Mouse (Mus musculus): Measurements from ENCODE around the gene Erf. TPM values are rescaled to one million over a fixed set of nuclear protein-coding genes. Genes with fewer than 3 reads are reported as not detected.
A peak's percentile ranks its signal among the peaks of the same experiment; 100 is the strongest.

The Erf gene
- total and polyA plus RNA-seq, 2 experiments from 2014 or later = 3.7 to 20.8 TPM

- peak overlapping the region; percentile 99 for H3K27ac ChIP-seq
- peak overlapping the region; percentile 54 for H3K4me3 ChIP-seq (ENCODE audit: low read length)
- WGBS = 12% methylated on average over 4 of the region's 4 CpGs
- no peaks in the 10 kb centered on the region for H3K27me3 ChIP-seq (ENCODE audit: insufficient read depth, low read length)
- no peaks in the 10 kb centered on the region for H3K9me3 ChIP-seq (ENCODE audit: low read length)
- H3K36me3 ChIP-seq (ENCODE audit: insufficient read depth, low read length) = peaks cover 2% of the 10 kb centered on the region; the same call in 1 of the 2 replicates
- ATAC-seq (no peak), DNase-seq (ENCODE audit: low spot score) (no peak)
- H3K4me2 ChIP-seq (ENCODE audit: low read depth, low read length) = peak overlapping the region; percentile 92
- peak overlapping the region; percentile 75; the same call in 1 of the 2 replicates for H3K9ac ChIP-seq (replicated peaks; ENCODE audit: low read length)
- H3K4me1 ChIP-seq (ENCODE audit: insufficient read depth, low read length) = peaks cover 27% of the 10 kb centered on the region
- TF ChIP-seq CTCF (IDR thresholded peaks at IDR 0.05; ENCODE audit: low read depth) = no peak; the same call in 1 of the 2 replicates
These were observed 27.4 kb upstream of the Erf start for GRCm38 (mm10) chr7:25277998-25278340.

DNA sequence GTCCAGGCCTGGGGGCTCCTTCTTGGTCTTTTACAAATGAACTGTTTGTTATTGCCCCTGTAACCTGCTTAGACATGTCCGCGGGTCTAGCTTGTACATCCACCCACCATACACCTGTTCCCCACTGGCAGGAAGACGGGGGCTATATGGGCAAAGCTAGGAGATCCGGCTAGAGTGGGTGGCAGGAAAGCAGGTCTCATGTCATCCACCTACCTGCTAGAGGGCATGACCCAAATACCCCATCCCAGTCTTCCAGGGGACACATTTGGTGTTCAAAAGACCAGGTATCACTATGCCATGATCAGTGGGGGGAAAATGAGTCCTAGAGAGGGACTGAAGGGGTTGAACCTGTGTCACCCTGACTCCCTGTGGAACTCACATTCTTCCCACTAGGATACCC is 26.8 kb upstream of the Erf start:
- peaks cover 27% of the 10 kb centered on the region for H3K4me1 ChIP-seq (ENCODE audit: insufficient read depth, low read length)
- 90% methylated on average over 4 of the region's 4 CpGs for WGBS
- DNase-seq (ENCODE audit: low spot score) (no peak), ATAC-seq (no peak)
- H3K4me2 ChIP-seq (ENCODE audit: low read depth, low read length) = peak overlapping the region; percentile 92
- peak overlapping the region; percentile 18; the same call in 1 of the 2 replicates for H3K9ac ChIP-seq (replicated peaks; ENCODE audit: low read length)
- no peaks in the 10 kb centered on the region for H3K27me3 ChIP-seq (ENCODE audit: insufficient read depth, low read length)
- H3K4me3 ChIP-seq (ENCODE audit: low read length) = no peak overlapping the region
- peak overlapping the region; percentile 99; the same call in 1 of the 2 replicates for H3K27ac ChIP-seq
- H3K36me3 ChIP-seq (ENCODE audit: insufficient read depth, low read length) = peaks cover 7% of the 10 kb centered on the region; the same call in 1 of the 2 replicates
- no peaks in the 10 kb centered on the region for H3K9me3 ChIP-seq (ENCODE audit: low read length)
- no peak for TF ChIP-seq CTCF (IDR thresholded peaks at IDR 0.05; ENCODE audit: low read depth)

DNA sequence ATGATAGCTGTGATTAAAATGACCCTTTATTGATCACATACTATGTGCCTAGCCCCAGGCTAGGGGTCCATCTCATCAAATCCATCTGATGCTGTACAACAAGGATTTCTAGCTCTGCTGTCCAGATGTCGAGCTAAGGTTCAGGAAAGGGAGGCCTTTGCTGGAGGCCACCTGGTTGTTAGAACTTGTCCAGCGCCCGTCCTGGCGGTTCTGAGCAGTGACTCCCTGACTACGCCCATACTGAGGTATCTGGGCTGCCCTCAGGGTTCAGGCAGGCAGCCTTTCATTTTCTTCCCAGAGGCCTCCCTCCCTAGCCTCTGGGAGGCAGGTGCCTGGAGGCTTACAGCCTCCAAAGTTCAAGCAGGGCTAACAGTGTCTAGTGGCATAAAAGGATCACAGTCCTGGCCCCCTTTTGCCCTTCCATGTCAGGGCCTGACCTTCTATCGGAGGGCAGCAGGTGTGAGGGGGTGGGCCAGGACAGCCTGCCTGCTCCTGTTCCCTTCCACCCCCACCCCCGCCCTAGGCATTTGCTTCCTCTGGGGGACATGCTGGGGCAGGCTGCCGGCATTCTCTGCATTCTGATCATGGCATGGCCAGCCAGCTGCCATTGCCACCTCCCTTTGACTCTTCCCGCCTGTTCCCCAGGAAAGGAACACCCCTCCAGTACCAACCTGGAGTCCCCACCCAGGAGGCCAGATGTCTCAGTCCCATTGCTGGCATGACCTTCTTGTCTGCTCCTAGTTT is 25.2 kb upstream of the Erf start:
- no peaks in the 10 kb centered on the region for H3K9me3 ChIP-seq (ENCODE audit: low read length)
- 57% methylated on average over 9 of the region's 9 CpGs for WGBS
- no peaks in the 10 kb centered on the region for H3K27me3 ChIP-seq (ENCODE audit: insufficient read depth, low read length)
- H3K27ac ChIP-seq = 0 out of 2 replicates have a peak overlapping the region, but pooled peaks have one; percentile 3
- ATAC-seq (no peak), DNase-seq (ENCODE audit: low spot score) (no peak)
- no peak overlapping the region for H3K4me3 ChIP-seq (ENCODE audit: low read length)
- peak overlapping the region; percentile 18; the same call in 1 of the 2 replicates for H3K9ac ChIP-seq (replicated peaks; ENCODE audit: low read length)
- H3K4me1 ChIP-seq (ENCODE audit: insufficient read depth, low read length) = peaks cover 19% of the 10 kb centered on the region
- H3K4me2 ChIP-seq (ENCODE audit: low read depth, low read length) = no peak overlapping the region
- TF ChIP-seq CTCF (IDR thresholded peaks at IDR 0.05; ENCODE audit: low read depth) = no peak
- peaks cover 21% of the 10 kb centered on the region; the same call in 1 of the 2 replicates for H3K36me3 ChIP-seq (ENCODE audit: insufficient read depth, low read length)

DNA sequence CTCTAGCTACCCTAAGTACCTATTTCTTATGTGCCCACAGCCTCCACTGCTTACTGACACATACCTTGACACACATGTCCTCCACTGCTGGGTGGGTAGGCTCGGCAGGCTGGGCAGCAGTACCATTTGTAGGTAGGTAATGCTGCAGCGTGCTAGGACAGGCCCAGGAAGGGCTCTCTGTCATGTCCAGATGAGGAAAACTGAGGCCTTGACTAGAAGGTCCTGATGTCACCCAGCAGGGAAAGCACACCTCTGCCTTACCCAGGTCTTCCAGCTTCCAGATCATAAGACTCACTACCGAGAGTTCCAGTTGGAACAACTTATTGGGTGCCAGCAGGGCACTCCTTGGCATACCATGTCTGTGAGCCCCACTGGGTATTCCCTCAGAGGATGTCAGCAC is 24.4 kb upstream of the Erf start:
- no peak for ATAC-seq
- peaks cover 21% of the 10 kb centered on the region; the same call in 1 of the 2 replicates for H3K36me3 ChIP-seq (ENCODE audit: insufficient read depth, low read length)
- DNase-seq (ENCODE audit: low spot score) = no peak
- H3K4me2 ChIP-seq (ENCODE audit: low read depth, low read length) = no peak overlapping the region
- peaks cover 14% of the 10 kb centered on the region for H3K4me1 ChIP-seq (ENCODE audit: insufficient read depth, low read length)
- H3K27ac ChIP-seq = no peak overlapping the region
- H3K27me3 ChIP-seq (ENCODE audit: insufficient read depth, low read length) = no peaks in the 10 kb centered on the region
- no peak for TF ChIP-seq CTCF (IDR thresholded peaks at IDR 0.05; ENCODE audit: low read depth)
- 0 out of 2 replicates have a peak overlapping the region, but pooled peaks have one; percentile 18 for H3K9ac ChIP-seq (replicated peaks; ENCODE audit: low read length)
- WGBS = 86% methylated on average over 3 of the region's 3 CpGs
- no peak overlapping the region for H3K4me3 ChIP-seq (ENCODE audit: low read length)
- no peaks in the 10 kb centered on the region for H3K9me3 ChIP-seq (ENCODE audit: low read length)

GRCm38 (mm10) chr7:25274571-25274970 is 24.0 kb upstream of the Erf start:
- H3K4me3 ChIP-seq (ENCODE audit: low read length) = no peak overlapping the region
- 50% methylated on average over 5 of the region's 5 CpGs for WGBS
- no peak overlapping the region for H3K27ac ChIP-seq
- H3K4me1 ChIP-seq (ENCODE audit: insufficient read depth, low read length) = peaks cover 14% of the 10 kb centered on the region
- H3K27me3 ChIP-seq (ENCODE audit: insufficient read depth, low read length) = no peaks in the 10 kb centered on the region
- TF ChIP-seq CTCF (IDR thresholded peaks at IDR 0.05; ENCODE audit: low read depth) = no peak
- no peak overlapping the region for H3K4me2 ChIP-seq (ENCODE audit: low read depth, low read length)
- DNase-seq (ENCODE audit: low spot score) = no peak
- peaks cover 21% of the 10 kb centered on the region; the same call in 1 of the 2 replicates for H3K36me3 ChIP-seq (ENCODE audit: insufficient read depth, low read length)
- no peak overlapping the region; the same call in 1 of the 2 replicates for H3K9ac ChIP-seq (replicated peaks; ENCODE audit: low read length)
- ATAC-seq = no peak
- no peaks in the 10 kb centered on the region for H3K9me3 ChIP-seq (ENCODE audit: low read length)

GRCm38 (mm10) chr7:25273259-25274241 is 23.0 kb upstream of the Erf start:
- peak overlapping the region; percentile 35 for H3K9ac ChIP-seq (replicated peaks; ENCODE audit: low read length)
- no peak for DNase-seq (ENCODE audit: low spot score)

More at GRCm38 (mm10) chr7:25273259-25274241, 23.0 kb upstream of the Erf start:
- Histone ChIP-seq H3K4me2 (ENCODE audit: low read depth, low read length) (no peak overlapping the region), H3K4me3 (ENCODE audit: low read length) (no peak overlapping the region), H3K27me3 (ENCODE audit: insufficient read depth, low read length) (no peaks in the 10 kb centered on the region), H3K4me1 (ENCODE audit: insufficient read depth, low read length) (peaks cover 20% of the 10 kb centered on the region), H3K36me3 (ENCODE audit: insufficient read depth, low read length) (peaks cover 21% of the 10 kb centered on the region; the same call in 1 of the 2 replicates), H3K9me3 (ENCODE audit: low read length) (no peaks in the 10 kb centered on the region), H3K27ac (no peak overlapping the region)
- 90% methylated on average over 22 of the region's 22 CpGs for WGBS
- no peak for ATAC-seq
- no peak for TF ChIP-seq CTCF (IDR thresholded peaks at IDR 0.05; ENCODE audit: low read depth)
